Mouse (Mus musculus) lung, postnatal 0 days (tissue): ENCODE data around the gene Gm10037.

Source experiments
- CTCF ChIP-seq: IDR thresholded peaks from 2 replicates; pipeline ENCODE4 v1.5.1; 2016; ENCODE audit warnings: antibody characterized with exemption, mild to moderate bottlenecking
- EP300 ChIP-seq: IDR thresholded peaks from 2 replicates; pipeline ENCODE4 v1.6.1; 2016; ENCODE audit warnings: antibody characterized with exemption, mild to moderate bottlenecking, control low read depth

- TF ChIP-seq CTCF: no peak
- TF ChIP-seq EP300: no peak
These were observed 23.1 kb downstream of the Gm10037 start for GRCm38 (mm10) chr13:67853983-67854382.
